ENCODE assay signal across 10 mouse cellular contexts in the genomic region with DNA sequence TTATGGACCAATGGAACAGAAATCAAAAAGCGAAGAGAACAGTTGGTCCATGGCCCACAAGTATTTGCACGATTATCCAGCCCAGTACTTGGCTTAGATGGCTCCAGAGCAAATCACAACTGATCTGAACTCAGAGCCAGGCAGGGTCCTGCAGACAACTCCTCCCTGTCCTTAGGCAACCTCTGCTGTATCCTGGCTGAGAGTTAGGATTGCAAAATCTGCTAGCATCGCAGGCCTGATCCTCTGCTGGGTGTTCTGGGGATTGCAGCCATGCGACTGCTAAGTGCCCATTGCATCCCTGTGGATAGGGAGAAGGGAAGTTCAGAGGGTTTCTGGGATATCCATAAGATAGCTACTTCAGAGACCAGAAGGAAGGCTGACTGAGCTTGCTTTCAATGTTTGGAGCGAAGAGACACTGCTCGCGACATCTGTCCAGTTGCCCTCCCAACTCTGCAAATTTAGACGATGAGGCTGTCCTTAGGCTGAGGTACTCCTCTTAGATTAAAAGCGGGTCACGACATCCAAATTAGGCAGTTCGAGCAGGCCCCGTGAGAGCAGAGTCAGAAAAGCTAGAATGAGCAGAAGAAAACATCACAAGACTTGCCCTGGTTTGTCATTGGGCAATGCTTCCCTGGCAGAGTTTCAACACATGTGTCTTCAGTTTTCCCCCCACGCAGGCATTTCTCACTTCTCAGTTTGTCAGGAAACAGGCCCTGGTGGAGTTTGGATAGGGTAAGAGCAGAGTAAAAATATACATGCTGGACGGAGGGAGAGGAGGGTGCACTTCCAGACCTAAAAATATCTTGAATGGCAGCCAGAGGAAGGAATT. TPM values are rescaled to one million over a fixed set of nuclear protein-coding genes. Genes with fewer than 3 reads are reported as not detected.
A peak's percentile ranks its signal among the peaks of the same experiment; 100 is the strongest.
DNase-seq lines count a peak whose midpoint lies in the region; ATAC-seq and TF ChIP-seq lines count a peak whose summit lies in the region.
"Had no signal": no experiment of that assay in that cellular context is flagged by ENCODE, and none has a peak within 500 bp of the region (broad histone marks: within the 10 kb centered on the region; RNA-seq: fewer than 3 reads in every experiment).

No protein-coding gene starts in this region.

- peak; percentile 55; the same call in 1 of the 2 replicates for ATAC-seq in hindbrain, postnatal 0 days
- no peak for ATAC-seq in hindbrain, embryonic 14.5 days (ENCODE audit: low FRiP score)
- 0 out of 2 replicates have a peak, but pooled peaks have one; percentile 9 for ATAC-seq in intestine, embryonic 14.5 days (replicated peaks; ENCODE audit: low FRiP score, low TSS enrichment, low read depth)
- peak; percentile 64; the same call in 1 of the 2 replicates for ATAC-seq in limb, embryonic 13.5 days (ENCODE audit: low FRiP score, low read depth)
- no peak for ATAC-seq in neural tube, embryonic 13.5 days (ENCODE audit: low read depth)

- peak overlapping the region; percentile 29; the same call in 1 of the 2 replicates for H3K27ac ChIP-seq in hindbrain, postnatal 0 days
- no peak overlapping the region for H3K27ac ChIP-seq in hindbrain, embryonic 14.5 days
- peak overlapping the region; percentile 64 for H3K27ac ChIP-seq in intestine, embryonic 14.5 days (ENCODE audit: low read depth)
- peak overlapping the region; percentile 89 for H3K27ac ChIP-seq in limb, embryonic 13.5 days
- peak overlapping the region; percentile 46; the same call in 1 of the 2 replicates for H3K27ac ChIP-seq in neural tube, embryonic 13.5 days (replicated peaks)

- no peak overlapping the region for H3K4me2 ChIP-seq in hindbrain, postnatal 0 days (ENCODE audit: low read depth, low read length)
- no peak overlapping the region for H3K4me2 ChIP-seq in hindbrain, embryonic 14.5 days (replicated peaks)
- H3K4me2 ChIP-seq in intestine, embryonic 14.5 days (ENCODE audit: low read length), result no peak overlapping the region
- H3K4me2 ChIP-seq in limb, embryonic 13.5 days (replicated peaks), result 0 out of 2 replicates have a peak overlapping the region, but pooled peaks have one; percentile 15
- H3K4me2 ChIP-seq in neural tube, embryonic 13.5 days, result no peak overlapping the region

- no peaks in the 10 kb centered on the region for H3K27me3 ChIP-seq in hindbrain, postnatal 0 days (ENCODE audit: insufficient read depth, low read length)
- no peaks in the 10 kb centered on the region for H3K27me3 ChIP-seq in hindbrain, embryonic 14.5 days (ENCODE audit: control insufficient read depth, insufficient read depth, low read length)
- no peaks in the 10 kb centered on the region for H3K27me3 ChIP-seq in intestine, embryonic 14.5 days (replicated peaks; ENCODE audit: control insufficient read depth, insufficient read depth, low read length)
- H3K27me3 ChIP-seq in limb, embryonic 13.5 days, result no peaks in the 10 kb centered on the region
- H3K27me3 ChIP-seq in neural tube, embryonic 13.5 days, result no peaks in the 10 kb centered on the region

- no peak overlapping the region for H3K9ac ChIP-seq in hindbrain, postnatal 0 days (replicated peaks; ENCODE audit: low read length)
- H3K9ac ChIP-seq in hindbrain, embryonic 14.5 days, result no peak overlapping the region
- H3K9ac ChIP-seq in intestine, embryonic 14.5 days (ENCODE audit: low read length), result no peak overlapping the region
- no peak overlapping the region for H3K9ac ChIP-seq in limb, embryonic 13.5 days
- no peak overlapping the region for H3K9ac ChIP-seq in neural tube, embryonic 13.5 days

- no peak overlapping the region for H3K4me3 ChIP-seq in hindbrain, postnatal 0 days (ENCODE audit: low read length)
- H3K4me3 ChIP-seq in hindbrain, embryonic 14.5 days (replicated peaks; ENCODE audit: low read length), result no peak overlapping the region
- H3K4me3 ChIP-seq in intestine, embryonic 14.5 days (ENCODE audit: low read depth, low read length), result no peak overlapping the region
- no peak overlapping the region for H3K4me3 ChIP-seq in limb, embryonic 13.5 days
- no peak overlapping the region for H3K4me3 ChIP-seq in neural tube, embryonic 13.5 days
- H3K4me3 ChIP-seq: myocyte had no signal

- TF ChIP-seq CTCF in hindbrain, postnatal 0 days (IDR thresholded peaks at IDR 0.05; ENCODE audit: low read depth), result peak; percentile 71

- H3K9me3 ChIP-seq in hindbrain, postnatal 0 days (ENCODE audit: low read length), result no peaks in the 10 kb centered on the region
- H3K9me3 ChIP-seq in hindbrain, embryonic 14.5 days (ENCODE audit: control insufficient read depth, low read length), result no peaks in the 10 kb centered on the region
- no peaks in the 10 kb centered on the region for H3K9me3 ChIP-seq in intestine, embryonic 14.5 days (ENCODE audit: control insufficient read depth, low read length)
- H3K9me3 ChIP-seq in limb, embryonic 13.5 days, result no peaks in the 10 kb centered on the region
- H3K9me3 ChIP-seq in neural tube, embryonic 13.5 days, result no peaks in the 10 kb centered on the region

- H3K4me1 ChIP-seq in hindbrain, postnatal 0 days (ENCODE audit: insufficient read depth, low read length), result no peaks in the 10 kb centered on the region
- H3K4me1 ChIP-seq in hindbrain, embryonic 14.5 days (replicated peaks; ENCODE audit: control insufficient read depth, insufficient read depth, low read length), result no peaks in the 10 kb centered on the region; the same call in 1 of the 2 replicates
- peaks cover 39% of the 10 kb centered on the region for H3K4me1 ChIP-seq in intestine, embryonic 14.5 days (replicated peaks; ENCODE audit: control insufficient read depth, insufficient read depth, low read length)
- peaks cover 54% of the 10 kb centered on the region for H3K4me1 ChIP-seq in limb, embryonic 13.5 days
- peaks cover 17% of the 10 kb centered on the region; the same call in 1 of the 2 replicates for H3K4me1 ChIP-seq in neural tube, embryonic 13.5 days (replicated peaks)

- H3K36me3 ChIP-seq in hindbrain, postnatal 0 days (ENCODE audit: insufficient read depth, low read length), result peaks cover 8% of the 10 kb centered on the region; the same call in 1 of the 2 replicates
- H3K36me3 ChIP-seq in hindbrain, embryonic 14.5 days (replicated peaks; ENCODE audit: control insufficient read depth, insufficient read depth), result peaks cover 13% of the 10 kb centered on the region
- H3K36me3 ChIP-seq in intestine, embryonic 14.5 days (ENCODE audit: control insufficient read depth, insufficient read depth, low read length), result peaks cover 25% of the 10 kb centered on the region
- H3K36me3 ChIP-seq in limb, embryonic 13.5 days, result peaks cover 45% of the 10 kb centered on the region
- peaks cover 6% of the 10 kb centered on the region for H3K36me3 ChIP-seq in neural tube, embryonic 13.5 days

- peak; percentile 47 for DNase-seq in hindbrain, postnatal 0 days (ENCODE audit: low spot score)
- no peak for DNase-seq in hindbrain, embryonic 14.5 days (ENCODE audit: low spot score)
- peak; percentile 43 for DNase-seq in WW6 (ENCODE audit: low read depth, low spot score)
- peak; percentile 45 to 64 for DNase-seq in frontal cortex, postnatal 14 days (ENCODE audit: low spot score in 2 of 2)
- no peak for DNase-seq in intestine, embryonic 14.5 days (ENCODE audit: low spot score)
- no peak for DNase-seq in cerebellum, postnatal 25 days

- WGBS in hindbrain, postnatal 0 days, result 63% methylated on average over 14 of the region's 14 CpGs
- WGBS in hindbrain, embryonic 14.5 days, result 75% methylated on average over 14 of the region's 14 CpGs
- 52% methylated on average over 14 of the region's 14 CpGs for WGBS in intestine, embryonic 14.5 days
- 48% methylated on average over 14 of the region's 14 CpGs for WGBS in limb, embryonic 13.5 days
- 70% methylated on average over 14 of the region's 14 CpGs for WGBS in neural tube, embryonic 13.5 days

RNA-seq across cellular contexts. Expression of a gene that starts 13.7 kb away (rescaled TPM):
- 104 and 105 TPM in 2 replicates for total RNA-seq in hindbrain, postnatal 0 days (2014; rRNA removed)
- polyA plus RNA-seq in hindbrain, postnatal 0 days (2015; fragmentation: Nextera tagmentation; extraction: Ambion mirVana), result 166 and 168 TPM in 2 replicates
- polyA plus RNA-seq in hindbrain, embryonic 14.5 days (2014; fragmentation: Nextera tagmentation; extraction: Ambion mirVana), result 138 and 139 TPM in 2 replicates
- polyA plus RNA-seq in intestine, embryonic 14.5 days (2014; fragmentation: Nextera tagmentation; extraction: Ambion mirVana), result 171 and 181 TPM in 2 replicates
- polyA plus RNA-seq in limb, embryonic 13.5 days (2015; fragmentation: Nextera tagmentation; extraction: Ambion mirVana), result 163 and 165 TPM in 2 replicates
- 127 and 135 TPM in 2 replicates for polyA plus RNA-seq in neural tube, embryonic 13.5 days (2015; fragmentation: Nextera tagmentation; extraction: Ambion mirVana)

RNA-seq across cellular contexts. Expression of a gene that starts 46.4 kb away (rescaled TPM):
- 2.6 and 4.1 TPM in 2 replicates for total RNA-seq in hindbrain, postnatal 0 days (2014; rRNA removed)
- 3.7 and 5.4 TPM in 2 replicates for polyA plus RNA-seq in hindbrain, postnatal 0 days (2015; fragmentation: Nextera tagmentation; extraction: Ambion mirVana)
- 4.2 and 5.5 TPM in 2 replicates for polyA plus RNA-seq in hindbrain, embryonic 14.5 days (2014; fragmentation: Nextera tagmentation; extraction: Ambion mirVana)
- 0.24 and 0.38 TPM in 2 replicates for polyA plus RNA-seq in intestine, embryonic 14.5 days (2014; fragmentation: Nextera tagmentation; extraction: Ambion mirVana)
- 0.13 and 0.24 TPM in 2 replicates for polyA plus RNA-seq in limb, embryonic 13.5 days (2015; fragmentation: Nextera tagmentation; extraction: Ambion mirVana)
- polyA plus RNA-seq in neural tube, embryonic 13.5 days (2015; fragmentation: Nextera tagmentation; extraction: Ambion mirVana), result 2.2 and 4.7 TPM in 2 replicates
- total RNA-seq: MEL had no signal

RNA-seq across cellular contexts. Expression of a gene that starts 46.7 kb away (rescaled TPM):
- 12.3 and 14.6 TPM in 2 replicates for total RNA-seq in hindbrain, postnatal 0 days (2014; rRNA removed)
- 15.1 and 19.6 TPM in 2 replicates for polyA plus RNA-seq in hindbrain, postnatal 0 days (2015; fragmentation: Nextera tagmentation; extraction: Ambion mirVana)
- 25.0 and 25.7 TPM in 2 replicates for polyA plus RNA-seq in hindbrain, embryonic 14.5 days (2014; fragmentation: Nextera tagmentation; extraction: Ambion mirVana)
- polyA plus RNA-seq in intestine, embryonic 14.5 days (2014; fragmentation: Nextera tagmentation; extraction: Ambion mirVana), result 22.8 and 24.3 TPM in 2 replicates
- 33.6 and 34.5 TPM in 2 replicates for polyA plus RNA-seq in limb, embryonic 13.5 days (2015; fragmentation: Nextera tagmentation; extraction: Ambion mirVana)
- 26.2 and 27.8 TPM in 2 replicates for polyA plus RNA-seq in neural tube, embryonic 13.5 days (2015; fragmentation: Nextera tagmentation; extraction: Ambion mirVana)

Comparison
In these comparisons a context has a peak if more than half of its experiments do, and no peak if none do; other contexts are left out.
1. ATAC-seq: peak in hindbrain, postnatal 0 days (single experiment), intestine, embryonic 14.5 days (single experiment) and limb, embryonic 13.5 days (single experiment); none in hindbrain, embryonic 14.5 days (single experiment) and neural tube, embryonic 13.5 days (single experiment).
2. DNase-seq: peak in hindbrain, postnatal 0 days (single experiment), WW6 (single experiment) and frontal cortex, postnatal 14 days (2 of 2); none in hindbrain, embryonic 14.5 days (single experiment), intestine, embryonic 14.5 days (single experiment) and cerebellum, postnatal 25 days (0 of 2).